Mouse (Mus musculus): Measurements from ENCODE around the gene Eif4e. TPM values are rescaled to one million over a fixed set of nuclear protein-coding genes. Genes with fewer than 3 reads are reported as not detected.

Eif4e gene
- polyA plus RNA-seq, 1 experiment from 2014 or later = 343 TPM

DNA sequence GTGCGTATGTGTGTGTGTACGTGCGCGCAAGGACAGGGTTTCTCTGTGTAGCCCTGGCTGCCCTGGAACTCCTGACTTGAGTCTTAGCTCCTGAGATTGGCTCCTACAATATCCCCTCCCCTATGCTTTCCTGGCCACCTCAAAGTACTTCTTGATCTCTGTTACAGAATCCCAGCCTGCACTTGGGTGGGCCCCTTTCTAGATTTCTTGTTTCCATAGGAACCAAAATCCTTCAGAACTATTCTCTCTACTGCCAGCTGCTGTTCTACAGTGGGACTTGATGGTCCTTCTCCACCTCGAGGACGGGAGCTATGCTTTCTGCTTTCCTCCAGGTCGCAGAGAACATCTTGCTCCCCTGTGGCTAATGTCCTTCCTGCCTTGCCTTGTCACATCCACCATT lies 67.9 kb downstream of the Eif4e start:
- WGBS = 67% methylated on average over 7 of the region's 7 CpGs
- Histone ChIP-seq H3K9me3 (no peaks in the 10 kb centered on the region), H3K27me3 (no peaks in the 10 kb centered on the region), H3K9ac (replicated peaks) (no peak overlapping the region), H3K27ac (no peak overlapping the region), H3K4me2 (replicated peaks) (no peak overlapping the region), H3K4me3 (replicated peaks) (no peak overlapping the region), H3K36me3 (no peaks in the 10 kb centered on the region), H3K4me1 (replicated peaks) (no peaks in the 10 kb centered on the region)
- ATAC-seq = 0 out of 2 replicates have a peak, but pooled peaks have one; percentile 24

DNA sequence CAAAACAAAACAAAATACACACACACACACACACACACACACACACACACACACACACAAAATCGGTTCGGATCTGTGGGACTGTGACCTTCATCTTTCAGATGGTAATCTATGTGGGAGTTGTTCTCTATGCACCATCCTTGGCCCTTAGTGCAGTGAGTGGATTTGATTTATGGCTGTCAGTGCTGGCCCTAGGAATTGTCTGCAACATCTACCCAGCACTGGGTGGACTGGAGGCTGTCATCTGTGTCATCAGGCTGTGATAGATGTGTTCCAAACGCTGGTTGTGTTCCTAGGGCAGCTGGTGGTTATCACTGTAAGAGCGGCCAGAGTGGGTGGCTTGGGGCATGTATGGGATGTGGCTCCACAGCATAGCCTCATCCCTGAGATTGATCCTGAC lies 75.1 kb downstream of the Eif4e start:
- Histone ChIP-seq H3K4me2 (replicated peaks) (no peak overlapping the region), H3K9ac (replicated peaks) (no peak overlapping the region), H3K27ac (no peak overlapping the region), H3K9me3 (no peaks in the 10 kb centered on the region), H3K4me3 (replicated peaks) (no peak overlapping the region), H3K36me3 (no peaks in the 10 kb centered on the region), H3K27me3 (no peaks in the 10 kb centered on the region), H3K4me1 (replicated peaks) (no peaks in the 10 kb centered on the region)
- ATAC-seq = no peak
- WGBS = 98% methylated on average over 4 of the region's 4 CpGs

DNA sequence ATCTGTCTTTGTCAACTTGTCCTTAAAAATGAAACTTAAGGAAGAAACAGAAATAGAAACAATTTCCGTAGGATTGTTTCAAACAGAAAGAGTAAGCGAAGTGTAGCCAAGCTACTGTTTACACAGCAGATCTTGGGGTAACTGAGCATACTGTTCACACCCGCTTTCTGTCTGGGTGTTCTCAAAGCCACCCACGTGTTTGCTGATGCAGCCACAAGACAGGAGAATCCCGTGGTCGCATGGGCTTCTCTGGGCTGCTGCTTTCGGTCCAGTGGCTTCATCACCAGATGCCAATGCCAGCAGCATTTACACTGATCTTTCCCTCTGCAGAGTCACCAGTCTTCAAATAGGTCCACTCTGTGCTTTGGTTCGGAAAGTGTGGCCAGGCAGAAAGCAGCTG lies 79.2 kb downstream of the Eif4e start:
- Histone ChIP-seq H3K4me3 (replicated peaks) (no peak overlapping the region), H3K4me2 (replicated peaks) (no peak overlapping the region), H3K4me1 (replicated peaks) (0 out of 2 replicates have a peak, but pooled peaks cover 4% of the 10 kb centered on the region), H3K9ac (replicated peaks) (no peak overlapping the region), H3K27me3 (no peaks in the 10 kb centered on the region), H3K36me3 (no peaks in the 10 kb centered on the region), H3K9me3 (no peaks in the 10 kb centered on the region), H3K27ac (no peak overlapping the region)
- 83% methylated on average over 8 of the region's 8 CpGs for WGBS
- ATAC-seq = no peak

DNA sequence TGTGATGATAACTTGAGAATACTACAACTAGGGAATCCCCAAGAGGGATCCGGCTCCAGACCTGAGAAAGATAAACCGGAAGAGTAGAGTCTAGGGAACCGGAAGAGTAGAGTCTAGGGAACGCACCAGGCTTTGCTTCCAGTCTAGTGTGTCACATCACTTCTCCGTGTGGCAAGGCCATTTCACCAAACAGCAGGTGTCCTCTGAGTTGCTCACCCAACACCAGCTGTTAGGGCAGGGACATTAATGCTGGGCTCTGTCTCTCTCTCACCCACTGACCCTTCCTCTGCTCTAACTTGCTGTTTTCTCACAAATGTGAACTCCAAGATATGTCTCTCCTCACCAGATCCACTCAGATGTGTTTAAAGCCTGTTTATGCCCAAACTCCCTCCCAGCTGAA lies 82.7 kb downstream of the Eif4e start:
- no peak overlapping the region for H3K27ac ChIP-seq
- H3K9ac ChIP-seq (replicated peaks) = no peak overlapping the region
- no peaks in the 10 kb centered on the region for H3K9me3 ChIP-seq
- H3K4me2 ChIP-seq (replicated peaks) = no peak overlapping the region
- ATAC-seq = no peak
- no peaks in the 10 kb centered on the region for H3K36me3 ChIP-seq
- 0 out of 2 replicates have a peak, but pooled peaks cover 4% of the 10 kb centered on the region for H3K4me1 ChIP-seq (replicated peaks)
- H3K4me3 ChIP-seq (replicated peaks) = no peak overlapping the region
- no peaks in the 10 kb centered on the region for H3K27me3 ChIP-seq
- 86% methylated on average over 5 of the region's 5 CpGs for WGBS

MicroRNA genes within 50 kb of the gene (microRNA counts, 519-probe panel; counts per million panel counts)
- microRNA mmu-miR-1956 = 110 counts per million, percentile 56 among the panel's probes with 10 or more counts

Small RNA genes lying within 50 kb of the gene (microRNA-seq; reads per million reads assigned to microRNA genes)
- gene Mir1956 = not detected

Other genes with a start within 250 kb of the Eif4e start
- gene Adh6a, start 212.9 kb upstream of the Eif4e start, polyA plus RNA-seq (2015; fragmentation: Nextera tagmentation; extraction: Ambion mirVana) = not detected in 2 replicates
- 0.17 and 0.40 TPM in 2 replicates for gene Adh6b, start 184.4 kb upstream of the Eif4e start, polyA plus RNA-seq (2015; fragmentation: Nextera tagmentation; extraction: Ambion mirVana)
- not detected in 2 replicates for gene Adh4, start 110.7 kb upstream of the Eif4e start, polyA plus RNA-seq (2015; fragmentation: Nextera tagmentation; extraction: Ambion mirVana)
- 243 and 250 TPM in 2 replicates for gene Adh5, start 83.1 kb upstream of the Eif4e start, polyA plus RNA-seq (2015; fragmentation: Nextera tagmentation; extraction: Ambion mirVana)
- gene Metap1, start 36.7 kb upstream of the Eif4e start, polyA plus RNA-seq (2015; fragmentation: Nextera tagmentation; extraction: Ambion mirVana) = 43.4 and 46.6 TPM in 2 replicates
- 75.5 and 79.1 TPM in 2 replicates for gene Tspan5, start 216.0 kb downstream of the Eif4e start, polyA plus RNA-seq (2015; fragmentation: Nextera tagmentation; extraction: Ambion mirVana)